Mouse (Mus musculus) brain, embryonic 14.5 days (tissue): ENCODE results near the gene Cebpa.

Experiments
- CTCF ChIP-seq: fragments of 200-500 bp; IDR thresholded peaks from 2 replicates; pipeline ENCODE4 v1.5.1; 2012; ENCODE audit warnings: inconsistent platforms, mild to moderate bottlenecking, moderate library complexity, borderline replicate concordance; ENCODE audit not compliant: insufficient read depth, insufficient read length; ENCODE audit errors: extremely low read depth
- POLR2A ChIP-seq: fragments of 200-500 bp; IDR thresholded peaks from 2 replicates; pipeline ENCODE4 v1.6.1; 2012; ENCODE audit warnings: mild to moderate bottlenecking, inconsistent platforms, borderline replicate concordance; ENCODE audit not compliant: poor library complexity, insufficient read depth, insufficient read length, severe bottlenecking; ENCODE audit errors: extremely low read depth

DNA sequence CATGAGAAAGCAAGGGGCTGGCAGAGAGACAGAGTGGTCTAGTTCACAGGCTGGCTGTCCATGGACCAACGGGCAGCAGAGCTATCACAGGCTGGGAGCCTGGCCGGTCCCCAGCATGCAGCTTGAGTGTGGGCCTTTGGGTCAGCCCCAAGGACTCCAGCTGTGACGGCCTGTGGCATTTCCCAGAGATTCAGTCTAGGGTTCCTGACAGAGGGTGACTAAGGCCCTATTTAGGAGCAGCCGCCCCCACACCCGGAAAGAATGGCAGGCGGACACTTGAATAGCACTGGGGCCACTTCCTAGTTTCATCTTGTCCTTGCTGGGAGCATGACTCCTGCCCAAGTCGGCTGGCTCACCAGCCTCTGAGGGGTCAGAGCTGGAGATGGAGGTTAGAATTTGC, 44.5 kb downstream of the Cebpa start:
- TF ChIP-seq CTCF (no peak), POLR2A (no peak)
